Mouse (Mus musculus): Measurements from ENCODE around the gene Tnfrsf12a. TPM values are rescaled to one million over a fixed set of nuclear protein-coding genes. Genes with fewer than 3 reads are reported as not detected.

The Tnfrsf12a gene
- polyA plus RNA-seq (2021), result 421 TPM

DNA sequence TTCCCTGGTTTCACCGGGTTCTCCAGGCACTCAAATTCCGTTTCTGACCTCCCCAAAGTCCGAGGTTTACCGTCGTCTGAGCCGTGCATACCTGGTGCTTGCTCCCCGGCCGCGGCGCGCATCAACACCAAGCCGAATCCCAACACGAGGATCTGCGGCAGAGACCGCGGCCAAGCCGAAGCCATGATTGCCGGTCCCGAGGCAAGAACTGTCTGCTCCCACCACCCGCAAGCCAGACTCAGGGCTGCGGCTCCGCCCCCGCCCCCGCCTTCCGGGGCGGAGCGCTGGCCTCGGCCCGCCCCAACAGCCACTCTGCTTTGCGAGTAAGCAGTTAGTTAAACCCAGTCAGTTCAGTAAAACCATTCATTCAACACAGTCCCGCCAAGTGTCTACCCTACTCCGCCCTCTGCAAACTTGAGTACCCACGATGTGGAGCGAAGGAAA, at the start of gene Tnfrsf12a:
TSS of gene Tnfrsf12a (minus strand) at position 233 of the 444 bp plus-strand sequence.
- peak; percentile 29 for ATAC-seq
- POLR2A ChIA-PET, result interaction anchor here (4.0 kb wide), 1 partner anchor 23 kb away, joined by 28 read pairs; no protein-coding TSS in a partner anchor
- no peaks in the 10 kb centered on the region for H3K27me3 ChIP-seq
- no peak for DNase-seq (ENCODE audit: low read depth, low spot score)
- in situ Hi-C loops (cut with MboI; ENCODE audit: low pct_unique_long_range_greater_than_20kb), result no loop called here
- CTCF ChIA-PET, result interaction anchor here (1.5 kb wide), 1 partner anchor 23 kb away, joined by 3 read pairs; no protein-coding TSS in a partner anchor
- no peak for TF ChIP-seq CTCF (IDR thresholded peaks at IDR 0.05)

DNA sequence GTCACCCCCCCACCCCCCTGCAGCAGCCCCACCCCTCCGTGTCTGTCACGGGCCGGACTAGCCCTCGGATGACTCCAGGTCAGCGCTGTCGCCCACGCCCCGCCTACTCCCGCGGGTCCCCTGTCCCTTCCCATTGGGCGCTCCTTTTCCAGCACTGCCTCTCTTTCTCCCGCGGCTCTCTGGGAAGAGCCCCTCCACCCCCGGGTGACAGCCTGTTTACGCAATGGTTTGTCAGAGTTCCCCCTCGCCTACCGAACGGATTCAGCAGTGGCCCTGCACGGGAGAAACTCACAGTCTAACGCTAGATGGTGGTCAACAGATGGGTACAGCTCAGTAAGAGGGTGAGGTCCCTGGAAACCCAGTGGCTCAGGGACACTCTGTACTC, 49.5 kb upstream of the Tnfrsf12a start:
- TF ChIP-seq CTCF (IDR thresholded peaks at IDR 0.05), result no peak
- H3K27me3 ChIP-seq, result peaks cover 3% of the 10 kb centered on the region
- ATAC-seq (peak; percentile 52), DNase-seq (ENCODE audit: low read depth, low spot score) (no peak)
- in situ Hi-C loops (cut with MboI; ENCODE audit: low pct_unique_long_range_greater_than_20kb), result no loop called here
- ChIA-PET CTCF (no interaction called here), POLR2A (interaction anchor here (1.1 kb wide), 1 partner anchor 13 kb away, joined by 4 read pairs; no protein-coding TSS in a partner anchor)

- ChIA-PET CTCF (interaction anchor here (1.2 to 1.3 kb wide), 2 partner anchors 17 to 20 kb away, joined by 3 to 6 read pairs; no protein-coding TSS in a partner anchor), POLR2A (interaction anchor here (1.1 kb wide), 1 partner anchor 14 kb away, joined by 4 read pairs; no protein-coding TSS in a partner anchor)
- in situ Hi-C loops (cut with MboI; ENCODE audit: low pct_unique_long_range_greater_than_20kb), result no loop called here
These were observed 48.9 kb upstream of the Tnfrsf12a start, which contains the start of gene Pkmyt1 for GRCm38 (mm10) chr17:23725999-23726757. Pkmyt1 (plus strand) TSS chr17:23726336.

GRCm38 (mm10) chr17:23725477-23725876, 48.2 kb upstream of the Tnfrsf12a start:
- CTCF ChIA-PET, result interaction anchor here (1.2 to 1.7 kb wide), 3 partner anchors 13 to 19 kb away, joined by 3 to 6 read pairs (median 3); no protein-coding TSS in a partner anchor
- no peak for ATAC-seq
- no peak for DNase-seq (ENCODE audit: low read depth, low spot score)
- in situ Hi-C loops (cut with MboI; ENCODE audit: low pct_unique_long_range_greater_than_20kb), result no loop called here
- peaks cover 3% of the 10 kb centered on the region for H3K27me3 ChIP-seq
- no peak for TF ChIP-seq CTCF (IDR thresholded peaks at IDR 0.05)
- POLR2A ChIA-PET, result no interaction called here

More at GRCm38 (mm10) chr17:23725999-23726757, 48.9 kb upstream of the Tnfrsf12a start, which contains the start of gene Pkmyt1:
- DNase-seq (ENCODE audit: low read depth, low spot score) (no peak), ATAC-seq (peak; percentile 82)
- TF ChIP-seq CTCF (IDR thresholded peaks at IDR 0.05), result no peak
- H3K27me3 ChIP-seq, result peaks cover 3% of the 10 kb centered on the region

- H3K27me3 ChIP-seq, result peaks cover 9% of the 10 kb centered on the region
- ChIA-PET POLR2A (interaction anchor here (1.1 kb wide), 1 partner anchor 55 kb away, joined by 4 read pairs; no protein-coding TSS in a partner anchor), CTCF (interaction anchor here (0.9 to 4.2 kb wide), 2 partner anchors 8 to 16 kb away, joined by 3 to 21 read pairs; no protein-coding TSS in a partner anchor)
- no peak for TF ChIP-seq CTCF (IDR thresholded peaks at IDR 0.05)
- ATAC-seq (no peak), DNase-seq (ENCODE audit: low read depth, low spot score) (no peak)
- in situ Hi-C loops (cut with MboI; ENCODE audit: low pct_unique_long_range_greater_than_20kb), result no loop called here
These were observed 45.3 kb upstream of the Tnfrsf12a start, which contains the start of gene 1520401A03Rik for GRCm38 (mm10) chr17:23722376-23723125. 1520401A03Rik (minus strand) TSS chr17:23722783.

GRCm38 (mm10) chr17:23721886-23722285, 44.6 kb upstream of the Tnfrsf12a start:
- ChIA-PET CTCF (interaction anchor here (0.9 to 4.2 kb wide), 2 partner anchors 8 to 16 kb away, joined by 3 to 21 read pairs; no protein-coding TSS in a partner anchor), POLR2A (no interaction called here)
- H3K27me3 ChIP-seq, result peaks cover 9% of the 10 kb centered on the region
- in situ Hi-C loops (cut with MboI; ENCODE audit: low pct_unique_long_range_greater_than_20kb), result no loop called here
- no peak for TF ChIP-seq CTCF (IDR thresholded peaks at IDR 0.05)
- DNase-seq (ENCODE audit: low read depth, low spot score) (no peak), ATAC-seq (no peak)

GRCm38 (mm10) chr17:23719455-23719854, 42.2 kb upstream of the Tnfrsf12a start:
- in situ Hi-C loops (cut with MboI; ENCODE audit: low pct_unique_long_range_greater_than_20kb), result no loop called here
- no peak for ATAC-seq
- ChIA-PET POLR2A (no interaction called here), CTCF (no interaction called here)
- no peak for DNase-seq (ENCODE audit: low read depth, low spot score)
- TF ChIP-seq CTCF (IDR thresholded peaks at IDR 0.05), result no peak
- peaks cover 9% of the 10 kb centered on the region for H3K27me3 ChIP-seq

DNA sequence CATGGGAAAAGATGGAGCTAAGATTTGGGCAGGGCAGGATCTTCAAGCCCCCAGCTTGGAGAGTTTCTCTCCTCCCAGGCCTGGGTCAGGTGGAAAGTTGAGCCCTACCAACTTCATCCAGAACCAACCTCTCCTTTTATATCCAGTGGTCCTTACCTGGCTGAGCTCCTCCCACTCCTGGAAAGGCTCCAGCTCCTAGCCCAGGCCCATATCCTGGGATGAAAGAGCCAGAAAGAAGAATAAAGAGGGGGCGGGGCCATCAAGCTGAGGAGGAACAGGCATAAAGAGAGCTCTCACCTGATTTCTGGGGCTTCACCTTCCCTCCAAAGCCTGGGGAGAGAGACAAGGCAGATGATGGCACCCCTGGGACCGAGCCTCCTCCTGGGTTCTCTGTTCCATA, 39.7 kb upstream of the Tnfrsf12a start:
- in situ Hi-C loops (cut with MboI; ENCODE audit: low pct_unique_long_range_greater_than_20kb), result no loop called here
- ATAC-seq (no peak), DNase-seq (ENCODE audit: low read depth, low spot score) (no peak)
- ChIA-PET POLR2A (interaction anchor here (1.3 kb wide), 1 partner anchor 11 kb away, joined by 3 read pairs; no protein-coding TSS in a partner anchor), CTCF (interaction anchor here (3.8 kb wide), 1 partner anchor 11 kb away, joined by 11 read pairs; no protein-coding TSS in a partner anchor)
- no peak for TF ChIP-seq CTCF (IDR thresholded peaks at IDR 0.05)
- peaks cover 12% of the 10 kb centered on the region for H3K27me3 ChIP-seq

DNA sequence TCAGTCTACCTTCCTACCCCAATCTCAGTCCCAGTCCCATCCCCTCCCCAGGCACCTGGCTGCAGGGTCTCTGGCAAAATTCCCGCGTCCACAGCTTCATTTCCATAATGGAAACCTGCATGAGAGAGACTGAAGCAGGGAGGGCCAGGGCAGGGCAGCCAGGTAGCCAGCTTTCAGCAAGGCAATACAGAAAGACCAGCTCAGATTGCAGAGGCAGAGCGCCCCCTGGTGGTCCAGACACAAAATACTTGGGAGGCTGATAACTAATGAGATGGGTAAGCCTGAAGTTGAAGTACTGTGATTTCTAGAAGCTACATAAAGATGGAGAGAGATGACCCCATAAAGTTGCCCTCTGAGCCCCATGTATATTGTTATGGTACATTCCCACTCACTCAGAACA, 28.9 kb upstream of the Tnfrsf12a start:
- POLR2A ChIA-PET, result interaction anchor here (1.1 kb wide), 1 partner anchor 10 kb away, joined by 3 read pairs; no protein-coding TSS in a partner anchor
- DNase-seq (ENCODE audit: low read depth, low spot score) (no peak), ATAC-seq (peak; percentile 76)
- CTCF ChIA-PET, result interaction anchor here (0.7 to 2.2 kb wide), 23 partner anchors 10 to 142 kb away, joined by 3 to 21 read pairs (median 4); partner anchors contain the start of genes 1520401A03Rik, Bicdl2, Cldn9 and Pkmyt1
- peak; percentile 96 for TF ChIP-seq CTCF (IDR thresholded peaks at IDR 0.05)
- no peaks in the 10 kb centered on the region for H3K27me3 ChIP-seq
- in situ Hi-C loops (cut with MboI; ENCODE audit: low pct_unique_long_range_greater_than_20kb), result no loop called here

Data from Patski (cell line).